Mouse (Mus musculus) C2C12 (cell line): ENCODE measurements around the gene Tmem63c.

Experiments used
- CEBPB ChIP-seq: IDR thresholded peaks from one replicate; pipeline ENCODE4 v1.6.1; 2011; ENCODE audit warnings: low read depth, mild to moderate bottlenecking, control low read depth, moderate library complexity
- CTCF ChIP-seq: IDR thresholded peaks from one replicate; pipeline ENCODE4 v1.5.1; 2011; ENCODE audit not compliant: control insufficient read depth, insufficient read depth, insufficient read length
- FOSL1 ChIP-seq: IDR thresholded peaks from one replicate; pipeline ENCODE4 v1.8.0; 2011; ENCODE audit warnings: mild to moderate bottlenecking, low read length; ENCODE audit not compliant: poor library complexity, insufficient read depth, severe bottlenecking
- MAX ChIP-seq: IDR thresholded peaks from one replicate; pipeline ENCODE4 v1.6.1; 2011; ENCODE audit warnings: mild to moderate bottlenecking, control low read depth
- USF1 ChIP-seq: IDR thresholded peaks from one replicate; pipeline ENCODE4 v1.6.1; 2011; ENCODE audit warnings: low read depth, mild to moderate bottlenecking, control low read depth, moderate library complexity

DNA sequence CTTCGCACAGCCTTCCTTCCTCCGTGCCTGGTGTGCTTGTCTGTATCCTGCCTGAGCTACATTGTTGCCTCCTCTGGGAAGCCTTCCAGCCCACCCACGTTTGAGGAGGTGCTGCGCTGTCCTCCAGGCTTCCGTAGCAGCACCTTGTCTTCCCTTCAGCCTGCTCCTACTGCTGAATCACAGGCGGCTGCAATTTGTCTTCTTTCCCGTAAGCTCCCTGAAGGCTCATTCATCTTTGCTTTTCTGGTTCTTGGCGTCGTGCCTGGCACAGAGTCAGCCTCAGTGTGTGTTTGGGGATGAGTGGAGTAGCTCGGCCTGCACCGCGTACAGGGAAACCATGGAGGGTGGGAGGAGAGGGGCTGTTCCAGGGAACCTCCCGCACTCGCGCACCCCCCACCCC is 43.3 kb upstream of the Tmem63c start:
- no peak for TF ChIP-seq CTCF
- TF ChIP-seq USF1: no peak
- no peak for TF ChIP-seq MAX
- TF ChIP-seq CEBPB: no peak
- no peak for TF ChIP-seq FOSL1
